Mouse (Mus musculus): ENCODE data around the gene Rtkn2. TPM values are rescaled to one million over a fixed set of nuclear protein-coding genes. Genes with fewer than 3 reads are reported as not detected.
"Not testable (repeated sequence)": the region's sequence is repeated elsewhere in the genome, so short reads cannot be mapped to it uniquely, and the experiment has no call there.

Rtkn2 gene
- polyA plus RNA-seq, 1 experiment = 2.5 TPM

GRCm38 (mm10) chr10:68090197-68090535, 110.8 kb downstream of the Rtkn2 start:
- 39% methylated on average over 4 of the region's 4 CpGs for WGBS
- no peak overlapping the region for H3K27ac ChIP-seq (ENCODE audit: control insufficient read depth, insufficient read depth, low read depth, low read length, poor library complexity)

DNA sequence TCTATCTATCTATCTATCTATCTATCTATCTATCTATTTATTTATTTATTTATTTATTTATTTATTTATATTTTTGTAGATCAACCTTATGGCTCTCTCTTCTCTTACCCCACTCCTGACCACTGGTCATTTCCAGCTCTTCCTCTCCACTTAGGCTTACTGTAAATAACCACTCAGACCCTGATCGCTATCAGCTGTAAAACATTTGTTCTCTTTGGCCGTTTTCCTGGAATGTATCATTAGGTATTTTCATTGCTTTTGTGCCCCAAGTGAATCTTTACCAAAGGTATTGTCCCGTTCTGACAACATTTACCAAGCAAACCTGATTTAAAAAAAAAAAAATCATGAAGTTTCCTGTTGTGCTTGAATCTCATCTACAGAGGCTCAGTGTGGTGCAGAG, 111.2 kb downstream of the Rtkn2 start:
- H3K27ac ChIP-seq (ENCODE audit: control insufficient read depth, insufficient read depth, low read depth, low read length, poor library complexity) = no peak overlapping the region
- no peak for TF ChIP-seq POLR2A (IDR thresholded peaks at IDR 0.05; ENCODE audit: borderline replicate concordance, control insufficient read depth, low read depth, low read length)
- TF ChIP-seq CTCF (IDR thresholded peaks at IDR 0.05; ENCODE audit: control insufficient read depth, insufficient read depth, low read length) = no peak
- H3K4me3 ChIP-seq (replicated peaks; ENCODE audit: control insufficient read depth, low read depth, low read length) = no peak overlapping the region
- WGBS = 69% methylated on average over 3 of the region's 3 CpGs
- H3K4me1 ChIP-seq (ENCODE audit: control insufficient read depth, insufficient read depth, low read length) = no peaks in the 10 kb centered on the region; the same call in 1 of the 2 replicates

More at GRCm38 (mm10) chr10:68090197-68090535, 110.8 kb downstream of the Rtkn2 start:
- no peak for TF ChIP-seq CTCF (IDR thresholded peaks at IDR 0.05; ENCODE audit: control insufficient read depth, insufficient read depth, low read length)
- no peak for TF ChIP-seq POLR2A (IDR thresholded peaks at IDR 0.05; ENCODE audit: borderline replicate concordance, control insufficient read depth, low read depth, low read length)
- H3K4me1 ChIP-seq (ENCODE audit: control insufficient read depth, insufficient read depth, low read length) = no peaks in the 10 kb centered on the region; the same call in 1 of the 2 replicates
- no peak overlapping the region for H3K4me3 ChIP-seq (replicated peaks; ENCODE audit: control insufficient read depth, low read depth, low read length)

DNA sequence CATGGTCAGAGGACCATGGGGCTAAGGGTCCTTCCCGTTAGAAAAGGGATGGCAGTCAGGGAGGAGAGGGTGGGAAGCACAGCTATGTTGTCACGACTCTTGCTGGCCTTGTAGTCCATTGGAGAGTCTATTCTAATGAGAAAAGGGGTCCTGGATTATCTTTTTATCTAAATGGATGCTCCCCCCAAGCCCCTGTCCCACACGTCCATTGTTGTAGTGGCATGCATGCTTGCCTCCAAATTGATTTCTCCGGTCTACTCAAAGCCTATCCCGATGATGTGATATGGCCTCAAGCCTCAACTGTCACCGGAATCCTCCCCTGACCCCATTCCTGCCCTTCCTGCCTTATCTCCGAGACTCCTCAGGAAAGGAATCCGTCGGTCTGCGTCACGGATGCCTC, 111.6 kb downstream of the Rtkn2 start:
- Histone ChIP-seq H3K4me3 (replicated peaks; ENCODE audit: control insufficient read depth, low read depth, low read length) (no peak overlapping the region), H3K4me1 (ENCODE audit: control insufficient read depth, insufficient read depth, low read length) (no peaks in the 10 kb centered on the region), H3K27ac (ENCODE audit: control insufficient read depth, insufficient read depth, low read depth, low read length, poor library complexity) (no peak overlapping the region)
- TF ChIP-seq CTCF (IDR thresholded peaks at IDR 0.05; ENCODE audit: control insufficient read depth, insufficient read depth, low read length) (no peak), POLR2A (IDR thresholded peaks at IDR 0.05; ENCODE audit: borderline replicate concordance, control insufficient read depth, low read depth, low read length) (no peak)
- 88% methylated on average over 11 of the region's 11 CpGs for WGBS

- H3K4me1 ChIP-seq (ENCODE audit: control insufficient read depth, insufficient read depth, low read length) = no peaks in the 10 kb centered on the region
- no peak overlapping the region for H3K27ac ChIP-seq (ENCODE audit: control insufficient read depth, insufficient read depth, low read depth, low read length, poor library complexity)
- TF ChIP-seq POLR2A (IDR thresholded peaks at IDR 0.05; ENCODE audit: borderline replicate concordance, control insufficient read depth, low read depth, low read length) = no peak
- TF ChIP-seq CTCF (IDR thresholded peaks at IDR 0.05; ENCODE audit: control insufficient read depth, insufficient read depth, low read length) = no peak
- 39% methylated on average over 4 of the region's 4 CpGs for WGBS
- H3K4me3 ChIP-seq (replicated peaks; ENCODE audit: control insufficient read depth, low read depth, low read length) = no peak overlapping the region
Measured at GRCm38 (mm10) chr10:68091840-68092239, 112.5 kb downstream of the Rtkn2 start.

DNA sequence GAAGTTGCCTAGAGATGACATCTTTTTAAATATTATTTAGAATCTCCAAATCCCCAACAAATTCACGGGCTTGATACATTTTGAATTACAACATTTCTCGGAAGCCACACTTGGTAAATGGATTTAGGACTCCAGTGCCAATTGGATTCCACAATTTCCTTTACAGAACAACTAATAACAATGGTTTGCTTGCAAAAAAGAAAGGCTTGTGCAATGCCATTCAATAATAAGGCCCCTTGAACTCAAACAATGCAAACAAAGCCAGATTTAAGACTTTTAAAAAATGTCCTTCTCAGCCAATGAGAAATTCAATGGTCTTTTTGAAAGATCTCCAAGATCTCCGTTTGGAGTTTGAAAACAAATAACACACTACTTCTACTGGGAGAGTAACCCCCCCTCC, 114.1 kb downstream of the Rtkn2 start:
- Histone ChIP-seq H3K4me3 (replicated peaks; ENCODE audit: control insufficient read depth, low read depth, low read length) (no peak overlapping the region), H3K27ac (ENCODE audit: control insufficient read depth, insufficient read depth, low read depth, low read length, poor library complexity) (no peak overlapping the region), H3K4me1 (ENCODE audit: control insufficient read depth, insufficient read depth, low read length) (no peaks in the 10 kb centered on the region)
- WGBS = 82% methylated on average over 3 of the region's 3 CpGs
- TF ChIP-seq POLR2A (IDR thresholded peaks at IDR 0.05; ENCODE audit: borderline replicate concordance, control insufficient read depth, low read depth, low read length) (no peak), CTCF (IDR thresholded peaks at IDR 0.05; ENCODE audit: control insufficient read depth, insufficient read depth, low read length) (no peak)

- TF ChIP-seq CTCF (IDR thresholded peaks at IDR 0.05; ENCODE audit: control insufficient read depth, insufficient read depth, low read length) (no peak), POLR2A (IDR thresholded peaks at IDR 0.05; ENCODE audit: borderline replicate concordance, control insufficient read depth, low read depth, low read length) (no peak)
- Histone ChIP-seq H3K4me1 (ENCODE audit: control insufficient read depth, insufficient read depth, low read length) (no peaks in the 10 kb centered on the region), H3K4me3 (replicated peaks; ENCODE audit: control insufficient read depth, low read depth, low read length) (no peak overlapping the region), H3K27ac (ENCODE audit: control insufficient read depth, insufficient read depth, low read depth, low read length, poor library complexity) (no peak overlapping the region)
- 82% methylated on average over 2 of the region's 2 CpGs for WGBS
Measured at GRCm38 (mm10) chr10:68095136-68095535, 115.8 kb downstream of the Rtkn2 start.

GRCm38 (mm10) chr10:68096395-68096794, 117.0 kb downstream of the Rtkn2 start:
- 72% methylated on average over 12 of the region's 12 CpGs for WGBS
- no peaks in the 10 kb centered on the region for H3K4me1 ChIP-seq (ENCODE audit: control insufficient read depth, insufficient read depth, low read length)
- no peak overlapping the region for H3K4me3 ChIP-seq (replicated peaks; ENCODE audit: control insufficient read depth, low read depth, low read length)
- TF ChIP-seq POLR2A (IDR thresholded peaks at IDR 0.05; ENCODE audit: borderline replicate concordance, control insufficient read depth, low read depth, low read length) (no peak), CTCF (IDR thresholded peaks at IDR 0.05; ENCODE audit: control insufficient read depth, insufficient read depth, low read length) (no peak)
- H3K27ac ChIP-seq (ENCODE audit: control insufficient read depth, insufficient read depth, low read depth, low read length, poor library complexity) = no peak overlapping the region

GRCm38 (mm10) chr10:68097821-68098675, 118.7 kb downstream of the Rtkn2 start:
- Histone ChIP-seq H3K27ac (ENCODE audit: control insufficient read depth, insufficient read depth, low read depth, low read length, poor library complexity) (no peak overlapping the region), H3K4me3 (replicated peaks; ENCODE audit: control insufficient read depth, low read depth, low read length) (no peak overlapping the region), H3K4me1 (ENCODE audit: control insufficient read depth, insufficient read depth, low read length) (no peaks in the 10 kb centered on the region)
- no peak for TF ChIP-seq CTCF (IDR thresholded peaks at IDR 0.05; ENCODE audit: control insufficient read depth, insufficient read depth, low read length)
- no peak for TF ChIP-seq POLR2A (IDR thresholded peaks at IDR 0.05; ENCODE audit: borderline replicate concordance, control insufficient read depth, low read depth, low read length)
- 61% methylated on average over 19 of the region's 19 CpGs for WGBS

DNA sequence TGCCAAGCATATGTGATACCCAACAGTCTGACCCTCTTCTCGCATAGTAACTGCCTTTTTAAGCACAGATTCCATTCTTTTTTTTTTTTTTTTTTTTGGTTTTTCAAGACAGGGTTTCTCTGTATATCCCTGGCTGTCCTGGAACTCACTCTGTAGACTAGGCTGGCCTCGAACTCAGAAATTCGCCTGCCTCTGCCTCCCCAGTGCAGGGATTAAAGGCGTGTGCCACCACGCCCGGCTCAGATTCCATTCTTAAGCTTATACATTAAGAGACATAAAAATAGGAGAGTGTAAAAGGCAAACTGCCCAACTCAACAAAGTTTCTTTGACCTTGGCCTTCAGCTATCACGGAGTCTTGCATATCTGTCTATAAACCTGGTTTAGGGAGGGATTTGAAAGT, 120.4 kb downstream of the Rtkn2 start:
- not testable (repeated sequence) for H3K4me3 ChIP-seq (replicated peaks; ENCODE audit: control insufficient read depth, low read depth, low read length); H3K4me1 ChIP-seq (ENCODE audit: control insufficient read depth, insufficient read depth, low read length); H3K27ac ChIP-seq (ENCODE audit: control insufficient read depth, insufficient read depth, low read depth, low read length, poor library complexity)
- WGBS = 87% methylated on average over 7 of the region's 7 CpGs
